Mouse (Mus musculus) neural tube, embryonic 15.5 days (tissue): ENCODE measurements around the gene Acot5. TPM values are rescaled to one million over a fixed set of nuclear protein-coding genes. Genes with fewer than 3 reads are reported as not detected.
A peak's percentile ranks its signal among the peaks of the same experiment; 100 is the strongest.
"Not testable (repeated sequence)": the region's sequence is repeated elsewhere in the genome, so short reads cannot be mapped to it uniquely, and the experiment has no call there.

Source experiments
- ATAC-seq: fragments of 200-750 bp; cut with Nextera tagmentation; 2 replicates; pipeline ENCODE4 v1.8.0; 2017; ENCODE audit warnings: mild to moderate bottlenecking, moderate TSS enrichment, moderate library complexity; ENCODE audit not compliant: low FRiP score
- H3K27ac ChIP-seq: fragments of 300-500 bp; sonication (generic); replicated peaks from 2 replicates; pipeline ENCODE4 v1.5.1; 2015; ENCODE audit warnings: mild to moderate bottlenecking, inconsistent platforms
- H3K27me3 ChIP-seq: fragments of 300-500 bp; sonication (generic); replicated peaks from 2 replicates; pipeline ENCODE4 v1.6.1; 2015; ENCODE audit warnings: inconsistent platforms
- H3K36me3 ChIP-seq: fragments of 300-500 bp; sonication (generic); 2 replicates; pipeline ENCODE4 v1.6.1; 2015; ENCODE audit warnings: inconsistent platforms
- H3K4me1 ChIP-seq: fragments of 300-500 bp; sonication (generic); 2 replicates; pipeline ENCODE4 v1.6.1; 2015; ENCODE audit warnings: inconsistent platforms
- H3K4me2 ChIP-seq: fragments of 300-500 bp; sonication (generic); 2 replicates; pipeline ENCODE4 v1.6.1; 2015; ENCODE audit warnings: inconsistent platforms, mild to moderate bottlenecking, moderate library complexity
- H3K4me3 ChIP-seq: fragments of 300-500 bp; sonication (generic); replicated peaks from 2 replicates; pipeline ENCODE4 v1.5.1; 2015; ENCODE audit warnings: mild to moderate bottlenecking, inconsistent platforms
- H3K9ac ChIP-seq: fragments of 300-500 bp; sonication (generic); replicated peaks from 2 replicates; pipeline ENCODE4 v1.6.1; 2015; ENCODE audit warnings: mild to moderate bottlenecking, inconsistent platforms
- H3K9me3 ChIP-seq: fragments of 300-500 bp; sonication (generic); replicated peaks from 2 replicates; pipeline ENCODE4 v1.6.1; 2016; ENCODE audit warnings: inconsistent platforms
- WGBS: fragments of 180-500 bp; shearing (Covaris S2); methylation state at CpG from one replicate; pipeline ENCODE4 v1.1.7; 2015; ENCODE audit warnings: mixed read lengths; 5-methylcytosine and 5-hydroxymethylcytosine counted together
- polyA plus RNA-seq: library from polyadenylated mRNA; unstranded; fragments of >200 nt; fragmentation: Nextera tagmentation; extraction: Ambion mirVana; gene quantifications from 2 replicates; pipeline ENCODE4 v1.2.1, GENCODE M21; 2015

Acot5 gene
- 0.88 and 1.00 TPM in 2 replicates for polyA plus RNA-seq

DNA sequence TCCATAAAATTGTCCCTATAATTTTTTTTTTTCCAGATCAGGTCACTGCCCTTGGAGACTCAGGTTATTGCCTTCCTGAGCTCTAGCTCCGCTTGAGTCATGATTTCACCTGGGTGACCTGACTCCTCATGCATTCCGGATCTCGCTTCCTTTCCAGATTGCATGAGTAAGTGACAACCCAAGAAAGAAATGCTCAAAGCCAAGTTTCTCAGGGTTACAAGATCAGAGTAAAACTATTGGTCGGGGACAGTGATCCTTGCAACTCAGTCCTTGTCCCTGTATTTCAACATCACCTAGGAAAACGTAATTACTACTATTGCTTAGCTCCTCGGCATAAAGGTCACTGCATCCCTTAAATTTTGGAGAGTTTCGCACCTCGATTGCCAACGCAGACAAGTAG is at the start of gene Acot5:
Acot5 (plus strand) TSS at position 340 of the 400 bp plus-strand sequence.
- Histone ChIP-seq H3K27me3 (peaks cover 31% of the 10 kb centered on the region), H3K4me3 (peak within 1 kb of the TSS; percentile 43), H3K9me3 (no peaks in the 10 kb centered on the region), H3K9ac (0 out of 2 replicates have a peak within 1 kb of the TSS, but pooled peaks have one; percentile 26), H3K36me3 (no peaks in the 10 kb centered on the region), H3K4me1 (peaks cover 7% of the 10 kb centered on the region; the same call in 1 of the 2 replicates), H3K27ac (no peak within 1 kb of the TSS), H3K4me2 (peak within 1 kb of the TSS; percentile 64)
- WGBS: 50% methylated on average over 9 of the region's 9 CpGs
- ATAC-seq: no peak

DNA sequence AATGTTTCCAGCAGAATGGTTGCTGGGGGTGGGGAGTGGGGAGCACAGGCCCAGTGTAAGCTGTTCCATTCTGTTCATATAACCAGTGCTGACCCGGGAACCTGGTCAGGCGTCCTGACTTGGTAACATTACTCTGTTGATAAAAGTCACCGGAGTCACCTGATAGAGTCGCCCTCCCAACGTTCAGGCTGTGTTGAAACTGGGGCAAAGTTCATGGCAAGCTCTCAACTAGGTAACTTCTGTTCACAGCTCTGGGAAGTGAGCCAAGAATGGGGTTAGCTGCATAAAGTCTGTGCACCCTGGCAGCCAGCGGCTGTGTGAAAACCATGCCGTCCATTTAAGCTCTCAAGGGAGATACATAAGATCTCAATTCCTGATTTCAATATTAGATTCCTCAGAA is 48.6 kb upstream of the Acot5 start:
- not testable (repeated sequence) for H3K9me3 ChIP-seq, H3K9ac ChIP-seq, ATAC-seq, H3K4me2 ChIP-seq, H3K4me1 ChIP-seq, H3K36me3 ChIP-seq, H3K4me3 ChIP-seq, H3K27ac ChIP-seq, H3K27me3 ChIP-seq
- WGBS: 57% methylated on average over 7 of the region's 7 CpGs

GRCm38 (mm10) chr12:84022266-84022665 is 46.9 kb upstream of the Acot5 start:
- 98% methylated on average over 4 of the region's 4 CpGs for WGBS
- H3K9ac ChIP-seq, H3K27ac ChIP-seq, H3K9me3 ChIP-seq, H3K4me2 ChIP-seq, H3K4me3 ChIP-seq, H3K27me3 ChIP-seq, H3K4me1 ChIP-seq, ATAC-seq, H3K36me3 ChIP-seq: not testable (repeated sequence)

GRCm38 (mm10) chr12:84023052-84023745 is 45.9 kb upstream of the Acot5 start:
- no peak overlapping the region for H3K4me3 ChIP-seq
- no peak for ATAC-seq
- H3K36me3 ChIP-seq: no peaks in the 10 kb centered on the region
- 87% methylated on average over 9 of the region's 9 CpGs for WGBS
- H3K4me1 ChIP-seq: no peaks in the 10 kb centered on the region
- no peak overlapping the region for H3K9ac ChIP-seq
- no peak overlapping the region for H3K4me2 ChIP-seq
- H3K9me3 ChIP-seq: no peaks in the 10 kb centered on the region
- no peak overlapping the region for H3K27ac ChIP-seq
- no peaks in the 10 kb centered on the region for H3K27me3 ChIP-seq

DNA sequence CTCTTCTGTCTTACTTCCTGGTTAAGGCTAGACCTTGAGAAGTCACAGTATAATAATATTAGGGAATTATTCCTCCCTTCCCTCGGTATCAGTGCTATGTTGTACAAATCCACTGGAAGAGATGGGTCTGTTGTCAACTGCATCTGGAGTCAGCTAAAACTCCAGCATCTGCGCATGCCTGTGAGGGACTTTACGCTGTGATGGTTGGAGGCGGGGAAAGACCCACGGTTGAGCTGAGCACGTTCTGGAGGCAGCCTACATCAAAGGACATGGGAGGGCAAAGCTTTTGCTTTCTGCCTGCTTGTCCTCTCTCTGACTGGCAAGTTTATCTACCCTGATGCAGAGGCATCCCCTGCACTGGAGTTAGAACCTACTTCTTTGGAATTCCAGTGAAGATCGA is 43.2 kb upstream of the Acot5 start:
- H3K9ac ChIP-seq: no peak overlapping the region
- no peaks in the 10 kb centered on the region for H3K9me3 ChIP-seq
- no peaks in the 10 kb centered on the region for H3K4me1 ChIP-seq
- H3K27ac ChIP-seq: no peak overlapping the region
- H3K27me3 ChIP-seq: no peaks in the 10 kb centered on the region
- H3K36me3 ChIP-seq: no peaks in the 10 kb centered on the region
- no peak overlapping the region for H3K4me2 ChIP-seq
- no peak overlapping the region for H3K4me3 ChIP-seq
- WGBS: 89% methylated on average over 7 of the region's 7 CpGs
- no peak for ATAC-seq

- H3K27me3 ChIP-seq, H3K4me1 ChIP-seq, H3K36me3 ChIP-seq, H3K9ac ChIP-seq, H3K9me3 ChIP-seq, H3K4me2 ChIP-seq, H3K27ac ChIP-seq, H3K4me3 ChIP-seq, ATAC-seq: not testable (repeated sequence)
- WGBS: 42% methylated on average over 3 of the region's 3 CpGs
Measured at GRCm38 (mm10) chr12:84028328-84028727, 40.8 kb upstream of the Acot5 start.

- not testable (repeated sequence) for H3K4me1 ChIP-seq, H3K9me3 ChIP-seq, H3K4me2 ChIP-seq, H3K27me3 ChIP-seq, H3K9ac ChIP-seq, H3K27ac ChIP-seq, H3K36me3 ChIP-seq, ATAC-seq, H3K4me3 ChIP-seq
- WGBS: 98% methylated on average over 1 of the region's 1 CpGs
Measured at GRCm38 (mm10) chr12:84029043-84029442, 40.1 kb upstream of the Acot5 start.

DNA sequence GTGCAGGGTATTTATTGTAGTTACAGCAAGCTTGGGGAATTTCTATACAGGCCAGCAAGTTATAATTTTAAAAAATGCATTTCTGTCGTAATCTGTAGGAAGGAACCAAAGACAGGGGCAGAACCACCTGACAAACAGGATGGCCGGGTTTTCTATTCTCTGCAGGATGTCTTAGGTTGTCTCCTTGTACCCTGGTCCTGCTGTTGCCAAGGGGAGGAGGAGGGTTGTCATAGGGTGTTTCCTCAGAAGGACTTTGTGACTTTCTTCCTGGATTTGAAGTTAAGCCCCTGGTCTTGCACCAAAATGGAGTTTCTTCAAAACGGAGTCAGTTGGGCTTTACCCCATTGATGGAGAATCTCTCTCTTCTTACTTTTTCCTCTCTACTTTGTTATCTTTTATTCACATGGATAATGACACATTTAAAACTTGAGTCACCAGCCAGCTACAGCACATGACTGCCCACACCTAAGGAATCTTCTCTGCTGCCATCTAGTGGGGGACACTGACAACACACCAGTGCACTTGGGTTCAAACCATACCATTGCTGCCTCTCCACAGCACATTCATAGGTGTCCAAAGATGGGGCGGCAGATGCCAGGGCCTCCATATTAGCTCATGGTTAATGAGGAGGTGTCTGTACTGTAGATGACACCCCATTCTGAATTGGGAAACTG is 38.3 kb upstream of the Acot5 start:
- no peak overlapping the region for H3K4me3 ChIP-seq
- no peaks in the 10 kb centered on the region for H3K36me3 ChIP-seq
- no peak overlapping the region for H3K9ac ChIP-seq
- no peak overlapping the region for H3K4me2 ChIP-seq
- H3K27ac ChIP-seq: no peak overlapping the region
- WGBS: 72% methylated on average over 4 of the region's 4 CpGs
- no peaks in the 10 kb centered on the region for H3K27me3 ChIP-seq
- H3K9me3 ChIP-seq: no peaks in the 10 kb centered on the region
- H3K4me1 ChIP-seq: no peaks in the 10 kb centered on the region
- peak; percentile 63; the same call in 1 of the 2 replicates for ATAC-seq

GRCm38 (mm10) chr12:84032854-84033253 is 36.3 kb upstream of the Acot5 start:
- no peak overlapping the region for H3K4me2 ChIP-seq
- no peak for ATAC-seq
- no peaks in the 10 kb centered on the region for H3K36me3 ChIP-seq
- H3K9ac ChIP-seq: no peak overlapping the region
- H3K27me3 ChIP-seq: no peaks in the 10 kb centered on the region
- H3K4me3 ChIP-seq: no peak overlapping the region
- no peaks in the 10 kb centered on the region for H3K4me1 ChIP-seq
- no peak overlapping the region for H3K27ac ChIP-seq
- H3K9me3 ChIP-seq: no peaks in the 10 kb centered on the region
- WGBS: 85% methylated on average over 4 of the region's 4 CpGs

GRCm38 (mm10) chr12:84033302-84033701 is 35.8 kb upstream of the Acot5 start:
- not testable (repeated sequence) for H3K27ac ChIP-seq, H3K36me3 ChIP-seq, H3K9ac ChIP-seq, H3K4me1 ChIP-seq, ATAC-seq, H3K4me2 ChIP-seq, H3K4me3 ChIP-seq, H3K9me3 ChIP-seq, H3K27me3 ChIP-seq
- WGBS: 85% methylated on average over 2 of the region's 2 CpGs

DNA sequence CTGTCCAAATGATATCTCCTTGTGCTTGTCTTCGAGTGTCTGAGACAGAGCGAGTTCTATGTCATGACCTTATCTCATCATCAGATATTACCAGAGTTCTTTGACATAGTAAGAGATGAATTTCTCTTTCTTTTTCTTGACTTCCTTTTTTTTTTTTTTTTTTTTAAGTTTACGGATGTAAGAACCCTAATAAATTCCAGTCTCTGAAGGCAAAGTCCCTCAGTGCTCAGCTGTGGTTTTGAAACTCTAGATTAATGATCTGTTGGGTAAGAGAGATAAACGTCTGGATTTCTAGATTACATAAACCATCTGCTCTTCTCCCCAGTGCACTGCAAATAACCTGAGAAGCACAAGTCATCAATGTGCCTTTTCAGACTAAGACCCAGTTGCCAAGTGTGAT is 35.0 kb upstream of the Acot5 start:
- 54% methylated on average over 4 of the region's 4 CpGs for WGBS

GRCm38 (mm10) chr12:84038241-84038640 is 30.9 kb upstream of the Acot5 start, which contains the start of gene Acot4:
TSS of gene Acot4 (plus strand) at chr12:84038379.
- not testable (repeated sequence) for H3K27ac ChIP-seq, H3K27me3 ChIP-seq, H3K9me3 ChIP-seq, H3K4me1 ChIP-seq, ATAC-seq, H3K36me3 ChIP-seq
- WGBS: 11% methylated on average over 32 of the region's 32 CpGs
- Histone ChIP-seq H3K9ac (peak within 1 kb of the TSS; percentile 40), H3K4me2 (peak within 1 kb of the TSS; percentile 67), H3K4me3 (peak within 1 kb of the TSS; percentile 47)

More for the DNA sequence above, 35.0 kb upstream of the Acot5 start:
- H3K9me3 ChIP-seq: no peaks in the 10 kb centered on the region
- 0 out of 2 replicates have a peak, but pooled peaks cover 3% of the 10 kb centered on the region for H3K4me1 ChIP-seq
- H3K27ac ChIP-seq: no peak overlapping the region
- ATAC-seq: no peak
- no peak overlapping the region for H3K4me3 ChIP-seq
- no peak overlapping the region for H3K4me2 ChIP-seq
- H3K36me3 ChIP-seq: no peaks in the 10 kb centered on the region
- no peak overlapping the region for H3K9ac ChIP-seq
- no peaks in the 10 kb centered on the region for H3K27me3 ChIP-seq
